Mouse (Mus musculus) left cerebral cortex, adult 8-10 months (tissue): ENCODE results near the gene Fry. TPM values are rescaled to one million over a fixed set of nuclear protein-coding genes. Genes with fewer than 3 reads are reported as not detected.
A peak's percentile ranks its signal among the peaks of the same experiment; 100 is the strongest.

Experiments
- DNase-seq, 2 experiments: peaks; one replicate each; pipeline ENCODE4 v3.0.0; 2022; ENCODE audit warnings: low spot score in 2 of 2
- total RNA-seq, 4 experiments: library from RNA; stranded (reverse); gene quantifications; 2 replicates each; pipeline ENCODE4 v1.2.4; 2022

The Fry gene
- total RNA-seq, 4 experiments from 2014 or later, result 162 to 210 (median 176) TPM

DNA sequence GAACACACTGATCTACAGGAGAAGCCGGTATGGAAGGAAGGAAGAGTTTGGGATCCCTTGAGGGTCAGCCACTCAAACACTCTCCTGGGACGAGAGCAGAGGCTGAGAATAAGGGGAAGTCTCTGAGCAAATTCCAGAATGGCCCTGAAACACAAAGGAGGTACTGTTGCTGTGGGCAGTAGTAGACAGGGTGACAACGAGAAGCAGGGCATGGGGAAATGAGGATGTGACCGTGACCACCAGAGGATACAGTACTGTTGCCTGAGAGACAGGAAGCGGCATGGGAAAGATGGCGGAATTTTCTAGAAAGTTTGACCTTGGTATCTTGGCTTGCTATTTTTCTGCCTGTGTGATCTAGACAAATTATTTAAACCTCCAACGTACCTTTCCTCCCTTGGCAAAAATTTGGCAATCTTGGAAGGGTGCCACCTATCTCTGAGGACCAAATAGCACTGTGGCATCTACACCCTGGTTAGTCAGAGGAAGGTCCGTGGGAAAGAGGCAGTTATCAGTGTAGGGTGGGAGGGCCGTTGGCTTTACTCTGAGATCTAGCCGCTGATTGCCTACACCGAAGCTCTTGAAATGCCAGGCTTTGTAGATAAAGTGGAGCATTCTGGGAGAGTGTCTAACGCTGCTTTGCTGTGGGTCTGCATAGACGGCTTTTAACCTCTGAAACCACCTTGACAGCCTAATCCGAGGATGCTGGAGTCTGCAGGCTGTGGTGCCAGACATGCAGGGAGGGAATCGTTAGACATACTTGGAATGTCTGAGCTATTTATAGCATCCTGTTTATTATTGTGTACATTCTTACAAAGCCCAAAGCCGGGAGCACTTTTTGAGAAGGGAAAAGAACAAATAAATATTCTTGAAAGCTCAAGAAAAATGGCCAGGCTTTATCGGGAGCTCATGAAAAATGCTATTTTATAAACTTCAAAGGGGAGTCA lies 266.1 kb downstream of the Fry start:
- DNase-seq, result no peak

DNA sequence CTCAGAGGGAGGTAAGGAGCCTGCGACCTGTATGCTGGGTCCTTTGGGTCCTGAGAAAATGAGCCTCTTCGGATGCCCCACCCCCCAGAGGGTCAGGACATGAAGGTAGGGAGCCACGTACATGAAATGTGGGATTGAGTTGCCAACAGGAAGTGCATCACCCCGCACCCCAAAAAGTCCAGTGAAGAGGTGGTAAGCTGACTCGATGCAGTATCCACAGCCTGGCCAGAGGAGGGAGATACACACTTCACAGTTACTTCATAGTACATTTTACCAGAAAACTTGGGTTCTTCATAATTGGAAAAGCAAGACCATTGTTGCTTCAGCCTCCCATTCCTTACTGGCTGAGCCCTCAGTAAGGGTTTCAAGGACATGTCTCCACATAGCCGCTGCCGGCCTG lies 266.8 kb downstream of the Fry start:
- DNase-seq, result no peak

DNA sequence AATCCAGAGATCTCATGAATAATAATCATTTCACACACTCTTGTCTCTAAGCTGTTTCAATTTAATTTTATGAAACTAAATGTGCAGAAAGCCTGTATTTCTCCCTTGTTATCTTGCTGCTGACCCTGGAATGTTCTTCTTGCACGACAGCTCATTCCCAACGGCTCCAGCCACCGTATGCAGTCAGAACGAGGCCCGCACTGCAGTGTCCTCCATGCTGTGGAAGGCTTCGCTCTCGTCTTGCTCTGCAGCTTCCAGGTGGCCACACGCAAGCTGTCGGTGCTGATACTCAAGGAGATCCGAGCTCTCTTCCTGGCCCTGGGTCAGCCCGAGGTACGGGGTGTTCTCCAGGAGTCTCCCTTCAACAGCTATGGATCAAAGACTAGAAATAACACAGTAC lies 270.2 kb downstream of the Fry start:
- no peak for DNase-seq

DNA sequence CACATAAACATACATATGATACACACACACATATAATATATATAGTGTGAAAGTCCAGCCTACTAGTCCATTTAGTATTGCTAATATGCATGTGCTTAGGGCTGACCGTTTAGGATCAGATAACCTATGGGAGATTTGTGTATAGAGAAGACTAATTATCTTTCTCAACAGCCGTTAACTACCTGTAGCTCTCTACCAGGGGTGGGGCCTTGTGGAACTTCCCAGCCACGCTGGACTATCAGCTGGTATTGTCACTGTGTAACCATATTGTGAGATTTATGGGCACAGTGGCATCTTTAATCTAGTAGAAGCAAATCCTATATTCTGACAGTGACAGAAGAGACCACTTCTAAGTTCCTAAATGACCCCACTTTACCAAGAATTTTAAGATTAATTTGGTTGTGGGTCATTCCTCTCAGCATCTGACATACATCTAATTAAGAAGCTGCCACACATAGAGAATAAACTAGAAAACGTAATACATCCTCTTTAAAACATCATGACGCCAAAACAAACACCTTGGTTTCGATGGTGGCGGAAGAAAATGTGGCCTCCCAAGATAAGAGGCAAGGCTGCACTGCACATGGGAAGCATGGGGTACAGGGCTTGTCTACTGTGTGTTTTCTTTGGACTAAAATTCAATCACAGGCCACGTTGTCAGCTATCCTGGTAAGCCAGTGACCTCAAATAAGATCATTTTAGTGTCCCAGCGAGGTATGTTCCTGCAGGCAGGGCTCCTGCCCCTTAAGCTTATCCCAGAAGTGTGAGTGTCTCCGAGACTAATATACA lies 271.3 kb downstream of the Fry start:
- no peak for DNase-seq

DNA sequence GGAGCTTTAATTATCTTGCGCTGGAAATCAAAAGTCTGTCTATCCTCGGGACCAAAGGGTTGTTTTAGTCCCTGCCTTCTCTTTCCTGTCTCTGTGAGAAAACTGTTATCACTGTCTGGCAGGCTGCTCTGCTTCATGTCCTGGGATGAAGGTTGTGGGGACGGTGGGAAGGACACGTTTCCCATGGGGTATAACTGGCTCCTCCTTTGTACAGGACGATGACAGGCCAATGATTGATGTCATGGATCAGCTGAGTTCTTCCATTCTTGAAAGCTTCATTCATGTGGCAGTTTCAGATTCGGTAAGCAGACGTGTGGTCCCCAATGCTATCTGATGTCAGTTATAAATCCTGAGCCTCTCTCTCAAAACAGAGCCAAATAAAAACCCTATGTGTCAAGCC lies 272.0 kb downstream of the Fry start:
- DNase-seq, result no peak

DNA sequence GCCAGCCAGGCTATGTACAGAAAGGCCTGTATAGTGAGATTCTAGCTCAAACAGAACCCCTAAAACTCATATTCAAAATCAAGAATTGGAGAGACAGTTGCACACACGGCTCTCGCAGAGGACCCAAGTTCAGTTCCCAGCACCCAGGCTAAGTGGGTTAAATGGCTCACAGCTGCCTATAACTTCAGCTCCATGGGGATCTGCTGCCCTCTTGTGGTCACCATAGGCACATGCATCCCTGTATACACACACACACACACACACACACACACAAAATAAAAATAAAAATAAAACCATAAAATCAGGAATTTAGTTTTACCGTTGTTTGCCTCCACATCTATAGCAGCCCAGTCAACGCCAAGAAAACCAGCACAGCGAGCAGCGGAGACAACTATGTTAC lies 276.2 kb downstream of the Fry start:
- no peak for DNase-seq

DNA sequence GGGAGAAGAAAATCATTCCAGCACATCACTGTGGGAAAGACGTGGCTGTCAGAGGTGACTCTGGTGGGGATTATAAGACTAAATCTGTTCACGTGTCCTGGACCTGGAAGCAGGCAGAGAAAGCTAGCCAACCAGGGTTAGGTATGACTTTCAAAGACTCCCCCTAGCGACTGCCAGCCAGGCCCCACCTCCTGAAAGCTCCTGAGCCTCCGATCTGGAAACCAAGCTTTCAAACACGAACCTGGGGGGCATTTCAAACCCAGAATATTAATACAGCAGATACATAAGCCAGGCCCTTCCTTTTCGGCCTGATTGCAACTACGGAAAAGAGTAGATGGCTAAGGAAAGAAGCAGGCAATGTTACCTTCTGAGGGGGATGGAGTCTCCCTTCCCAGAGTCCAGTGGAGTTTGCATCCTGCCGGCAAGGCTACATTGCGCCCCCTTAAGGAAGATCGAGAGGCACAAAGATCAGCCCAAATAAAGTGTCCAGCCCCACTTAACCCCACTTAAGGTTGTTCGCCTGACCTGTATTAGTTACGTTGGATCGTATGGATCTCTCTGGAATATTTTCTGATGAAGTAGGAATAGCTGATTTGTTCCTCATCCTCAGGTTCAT lies 284.5 kb downstream of the Fry start:
- DNase-seq, result no peak

DNA sequence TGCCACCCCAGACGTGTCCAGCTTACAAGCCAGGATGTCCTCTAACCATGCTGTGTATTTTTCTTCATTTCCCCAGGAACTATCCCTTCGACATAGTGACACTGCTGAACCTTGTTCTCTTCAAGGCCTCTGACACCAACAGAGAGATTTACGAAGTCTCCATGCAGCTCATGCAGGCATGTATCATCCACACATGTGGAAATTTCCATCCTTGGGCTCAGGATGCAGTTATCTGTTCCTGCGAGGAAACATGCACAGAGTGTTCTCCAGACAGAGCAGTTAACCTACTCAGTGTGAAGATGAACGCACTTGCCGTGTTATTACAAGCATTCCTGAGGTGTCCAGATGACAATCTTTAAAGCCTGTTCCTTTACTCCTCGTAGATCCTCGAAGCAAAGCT lies 286.4 kb downstream of the Fry start:
- DNase-seq, result no peak

DNA sequence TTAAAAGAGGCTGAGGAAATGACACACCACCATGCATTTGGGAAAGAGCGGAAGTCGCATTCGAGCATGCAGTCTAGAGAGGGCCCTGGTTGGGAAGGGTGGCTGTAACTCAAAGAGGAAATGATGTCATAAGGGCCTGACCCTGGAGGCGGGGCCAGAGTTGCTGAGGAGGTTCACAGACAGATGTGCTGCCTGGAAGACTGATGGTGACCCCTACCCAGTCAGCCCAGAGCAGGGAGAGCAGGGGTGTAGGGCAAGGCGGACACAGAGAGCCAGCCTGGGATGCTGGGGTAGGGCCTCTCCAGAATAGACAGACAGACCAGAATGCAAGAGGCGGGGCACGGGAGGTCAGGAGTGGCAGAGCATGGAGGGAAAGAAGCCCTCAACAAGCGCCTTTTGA lies 290.5 kb downstream of the Fry start:
- no peak for DNase-seq

DNA sequence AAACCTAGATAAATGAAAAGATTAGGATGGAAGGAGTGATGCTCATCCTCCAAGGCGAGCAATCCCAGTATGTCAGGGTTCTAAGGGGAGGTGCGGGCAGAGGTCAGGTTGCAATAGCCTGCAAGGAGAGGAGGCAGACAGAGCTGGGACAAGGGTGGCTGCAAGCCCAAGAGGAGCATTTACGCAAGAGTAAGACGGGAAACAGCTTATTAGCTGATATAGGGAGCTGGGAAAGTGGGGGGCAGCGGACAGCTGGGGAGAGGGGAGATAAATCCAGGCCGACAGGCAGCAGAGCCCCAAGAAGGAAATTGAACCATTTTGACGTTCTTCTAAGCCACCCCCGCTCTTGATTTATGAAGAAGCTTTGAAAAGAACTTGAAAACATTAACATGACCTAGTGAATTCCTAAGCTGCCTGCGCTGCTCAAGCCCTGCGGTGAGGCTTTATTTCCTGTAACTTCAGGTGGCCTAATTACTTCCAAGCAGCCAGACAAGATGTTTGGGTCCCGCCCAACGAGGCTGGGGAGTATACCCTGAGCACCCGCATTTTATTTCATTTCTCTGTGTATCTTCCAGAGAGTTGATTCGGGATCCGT lies 291.1 kb downstream of the Fry start:
- DNase-seq, result no peak

DNA sequence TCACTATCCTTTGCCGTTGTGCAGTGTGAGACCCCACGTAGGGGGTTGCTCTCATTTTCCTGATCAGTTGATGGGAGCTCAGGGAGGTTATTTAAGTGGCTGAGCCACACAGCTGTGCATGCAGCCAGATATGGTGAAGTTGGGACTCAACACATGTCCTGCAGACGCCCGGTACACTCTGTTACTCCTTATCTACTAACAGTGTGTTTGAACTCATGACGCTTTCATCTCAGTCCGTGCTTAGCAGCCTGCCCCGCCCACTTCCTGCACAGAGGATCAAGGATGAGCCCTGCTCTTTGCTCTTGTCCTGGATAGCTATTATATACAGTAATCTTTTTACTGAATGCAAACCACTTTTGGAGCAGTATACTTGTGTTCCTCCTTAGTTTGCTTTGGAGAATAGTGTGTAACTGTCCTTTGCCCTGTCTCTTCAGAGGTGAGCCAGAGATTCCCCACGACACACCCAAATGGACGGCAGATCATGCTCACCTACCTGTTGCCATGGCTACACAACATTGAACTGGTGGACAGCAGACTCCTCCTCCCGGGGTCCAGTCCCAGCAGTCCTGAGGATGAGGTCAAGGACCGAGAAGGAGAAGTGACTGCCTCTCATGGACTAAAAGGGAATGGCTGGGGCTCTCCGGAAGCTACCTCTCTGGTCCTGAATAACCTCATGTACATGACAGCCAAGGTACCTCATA lies 294.5 kb downstream of the Fry start:
- DNase-seq, result no peak

DNA sequence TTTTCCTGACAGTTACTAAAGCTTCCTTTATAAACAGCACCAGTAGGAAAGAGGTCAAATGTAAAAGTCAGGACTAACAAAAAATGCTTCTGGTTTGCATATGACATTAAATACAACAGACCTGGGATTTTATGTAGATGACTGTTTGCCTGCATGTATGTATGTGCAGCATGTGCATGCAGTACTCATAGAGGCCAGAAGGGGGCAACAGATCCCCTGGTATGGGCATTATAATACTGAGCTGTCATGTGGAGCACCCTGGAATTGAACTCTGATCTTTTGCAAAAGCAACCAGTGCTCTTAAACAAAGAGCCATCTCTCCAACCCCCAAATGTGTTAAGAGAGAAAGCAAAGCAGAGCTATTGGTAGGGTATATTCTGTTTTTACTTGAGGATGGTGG lies 296.4 kb downstream of the Fry start:
- DNase-seq, result no peak

DNA sequence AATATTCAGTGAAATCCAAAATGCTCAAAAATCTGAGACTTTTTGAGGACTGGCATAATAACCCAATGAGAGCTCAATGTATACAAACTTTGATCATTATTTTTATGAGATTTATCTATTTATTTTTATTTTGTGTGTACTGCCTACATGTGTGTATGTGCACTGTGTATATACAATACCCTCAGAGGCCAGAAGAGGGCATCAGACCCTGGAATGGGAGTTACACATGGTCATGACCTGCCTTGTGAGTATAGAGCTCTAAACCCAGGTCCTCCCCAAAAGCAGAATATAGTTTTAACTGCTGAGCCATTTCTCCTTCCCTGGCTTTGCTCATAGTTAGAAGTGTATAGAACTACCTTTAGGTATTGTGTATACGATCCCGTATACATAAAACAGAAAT lies 298.8 kb downstream of the Fry start:
- DNase-seq, result no peak

DNA sequence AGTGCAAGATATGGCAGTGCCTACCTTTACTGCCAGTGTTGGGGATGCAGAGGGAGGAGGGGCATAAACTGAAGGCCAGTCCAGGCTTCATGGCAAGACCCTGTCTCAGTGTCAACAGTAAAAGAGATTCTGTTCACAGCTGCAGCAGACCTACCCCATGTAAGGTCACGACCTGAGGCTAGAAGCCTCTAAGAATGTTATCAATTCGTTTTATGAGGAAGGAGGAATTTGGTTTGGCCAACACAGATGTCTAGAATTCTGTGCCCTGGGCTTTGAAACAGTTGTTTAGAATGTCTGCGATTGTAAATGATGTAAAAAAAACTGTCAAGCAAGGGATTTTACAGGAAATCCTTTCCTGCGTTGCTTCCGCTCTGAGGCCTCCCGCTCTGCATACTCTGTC lies 299.6 kb downstream of the Fry start:
- no peak for DNase-seq

DNA sequence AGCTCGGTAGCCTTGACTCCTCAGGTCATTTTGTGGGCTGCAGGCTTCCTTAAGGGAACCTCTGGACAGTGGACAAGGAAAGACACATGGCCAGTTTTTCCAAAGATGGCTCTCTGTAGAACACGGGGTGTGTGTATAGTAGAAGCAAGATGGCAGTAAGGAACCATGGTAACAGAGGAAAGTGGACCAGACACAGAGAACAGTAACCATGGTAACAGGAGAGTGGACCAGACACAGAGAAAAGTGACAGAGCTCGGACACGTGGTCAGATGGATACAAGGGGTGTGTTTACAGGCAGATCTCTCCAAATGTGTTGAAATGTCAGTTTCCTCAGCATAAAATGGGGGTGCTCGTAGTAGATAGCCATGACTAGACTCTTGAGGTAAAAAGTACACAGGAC lies 306.6 kb downstream of the Fry start:
- no peak for DNase-seq

DNA sequence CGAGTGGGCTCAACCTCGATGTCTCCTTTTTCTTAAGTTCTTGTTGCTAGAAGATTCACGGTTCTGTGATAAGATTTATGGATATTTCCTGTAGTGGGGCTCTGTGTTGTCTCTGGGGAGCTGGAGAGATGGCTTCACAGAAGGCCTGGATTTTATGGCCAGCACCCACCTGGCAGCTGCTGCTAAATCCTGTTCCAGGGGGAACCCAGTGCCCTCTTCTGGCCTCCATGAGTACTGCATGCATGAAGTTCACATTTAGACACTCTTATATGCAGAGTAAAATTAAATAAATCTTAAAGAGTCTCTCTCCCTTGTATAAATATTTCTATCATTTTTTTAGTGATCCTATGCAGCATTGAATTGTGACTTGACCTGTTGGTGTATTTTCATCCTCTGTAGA lies 308.1 kb downstream of the Fry start:
- no peak for DNase-seq

DNA sequence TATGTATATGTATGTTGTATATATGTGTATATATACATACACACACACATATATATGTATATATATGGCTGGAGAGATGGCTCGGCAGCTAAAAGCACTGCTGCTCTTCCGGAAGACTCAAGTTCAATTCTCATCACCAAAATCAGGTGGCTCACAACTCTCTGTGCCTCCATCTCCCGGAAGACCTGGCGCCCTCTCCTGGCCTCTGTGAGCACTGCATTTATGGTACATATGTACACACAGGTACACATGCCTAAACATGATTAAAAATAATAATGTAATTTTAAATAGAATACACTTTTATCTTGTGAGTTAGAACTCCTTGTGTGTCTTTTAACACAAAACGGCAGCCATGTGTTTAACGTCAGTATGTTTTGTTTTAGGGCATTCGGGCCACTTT lies 312.8 kb downstream of the Fry start:
- no peak for DNase-seq

DNA sequence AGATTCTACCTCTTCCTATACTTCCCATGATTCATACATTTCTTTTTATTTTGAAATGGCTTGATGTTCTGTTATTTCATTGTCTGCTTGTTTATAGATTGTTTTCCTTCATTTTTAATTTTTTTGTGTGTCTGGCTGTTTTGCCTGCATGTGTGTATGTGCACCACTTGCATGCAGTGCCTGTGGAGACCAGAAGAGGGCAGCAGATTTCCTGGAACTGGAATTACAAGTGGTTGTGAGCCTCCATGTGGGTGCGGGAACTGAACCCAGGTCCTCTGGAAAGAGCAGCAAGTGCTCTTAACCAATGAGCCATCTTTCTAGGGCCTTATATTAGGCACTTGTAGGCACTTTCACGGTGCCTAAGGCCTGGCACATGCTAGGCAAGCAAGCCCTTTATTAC lies 314.5 kb downstream of the Fry start:
- no peak for DNase-seq

DNA sequence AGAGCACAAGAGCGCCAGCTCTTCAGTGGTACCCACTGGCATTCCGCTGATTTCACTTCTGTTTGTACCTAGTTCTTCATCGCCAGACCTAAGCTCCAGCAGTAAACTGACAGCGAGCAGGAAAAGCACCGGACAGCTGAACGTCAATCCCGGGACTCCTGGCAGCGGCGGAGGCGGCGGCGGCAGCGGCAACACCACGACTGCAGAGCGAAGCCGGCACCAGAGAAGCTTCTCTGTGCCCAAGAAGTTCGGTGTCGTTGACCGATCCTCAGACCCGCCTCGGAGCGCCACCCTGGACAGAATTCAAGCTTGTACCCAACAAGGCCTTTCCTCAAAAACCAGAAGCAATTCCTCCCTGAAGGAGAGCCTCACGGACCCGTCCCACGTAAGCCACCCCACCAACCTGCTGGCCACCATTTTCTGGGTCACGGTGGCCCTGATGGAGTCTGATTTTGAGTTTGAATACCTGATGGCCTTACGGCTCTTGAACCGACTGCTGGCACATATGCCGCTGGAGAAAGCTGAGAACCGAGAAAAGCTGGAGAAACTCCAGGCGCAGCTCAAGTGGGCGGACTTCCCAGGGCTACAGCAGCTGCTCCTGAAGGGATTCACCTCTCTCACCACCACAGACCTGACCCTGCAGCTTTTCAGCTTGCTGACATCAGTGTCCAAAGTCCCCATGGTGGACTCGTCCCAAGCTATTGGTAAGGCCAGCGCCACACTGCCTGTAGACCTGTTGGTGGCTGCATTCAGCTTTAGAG lies 318.4 kb downstream of the Fry start:
- DNase-seq, result peak in 1 of 2 experiments; percentile 56

DNA sequence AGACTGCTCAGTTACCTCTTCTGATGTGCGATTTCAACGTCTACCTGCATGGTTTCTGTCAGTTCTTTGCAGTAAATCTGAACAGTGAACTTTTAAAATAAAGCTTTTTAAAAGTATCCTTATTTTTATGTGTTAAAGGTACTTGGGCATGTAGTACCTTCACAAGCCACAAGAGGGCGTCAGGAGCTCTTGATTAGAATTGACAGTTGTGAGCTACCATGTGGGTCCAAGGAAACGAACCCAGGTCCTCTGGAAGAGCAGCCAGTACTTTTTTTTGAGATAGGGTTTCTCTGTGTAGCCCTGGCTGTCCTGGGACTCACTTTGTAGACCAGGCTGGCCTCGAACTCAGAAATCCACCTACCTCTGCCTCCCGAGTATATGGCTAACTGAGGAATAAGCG lies 323.2 kb downstream of the Fry start:
- DNase-seq, result no peak
